Mouse (Mus musculus): Measurements from ENCODE around the gene Cxadr. TPM values are rescaled to one million over a fixed set of nuclear protein-coding genes. Genes with fewer than 3 reads are reported as not detected.

The Cxadr gene
- polyA plus RNA-seq, 1 experiment, result 0.67 TPM

GRCm38 (mm10) chr16:78264442-78265150, 36.7 kb upstream of the Cxadr start:
- no peak overlapping the region for H3ac ChIP-seq (ENCODE audit: control insufficient read depth, insufficient read length)
- peak overlapping the region; percentile 70 for H3K4me2 ChIP-seq (ENCODE audit: low read depth)
- no peaks in the 10 kb centered on the region for H3K79me2 ChIP-seq (ENCODE audit: control insufficient read depth, insufficient read depth)
- no peak for TF ChIP-seq TCF3 (IDR thresholded peaks at IDR 0.05; ENCODE audit: insufficient read length, low read depth)
- no peak for TF ChIP-seq CEBPB (IDR thresholded peaks at IDR 0.05; ENCODE audit: insufficient read depth, poor library complexity, severe bottlenecking)
- TF ChIP-seq MYOD1 (IDR thresholded peaks at IDR 0.05; ENCODE audit: control insufficient read depth in 1 of 3, insufficient read length in 2 of 3, low read depth in 2 of 3), result no peak
- no peak for TF ChIP-seq REST (IDR thresholded peaks at IDR 0.05; ENCODE audit: insufficient read depth, insufficient read length)
- no peak for TF ChIP-seq POLR2A (IDR thresholded peaks at IDR 0.05; ENCODE audit: insufficient read length, low read depth)
- TF ChIP-seq SRF (IDR thresholded peaks at IDR 0.05; ENCODE audit: control insufficient read depth, insufficient read length, low read depth), result no peak
- TF ChIP-seq POLR2AphosphoS2 (IDR thresholded peaks at IDR 0.05; ENCODE audit: insufficient read length, low read depth), result no peak
- no peak for TF ChIP-seq TCF12 (IDR thresholded peaks at IDR 0.05; ENCODE audit: insufficient read depth, poor library complexity, severe bottlenecking)
- TF ChIP-seq USF1 (IDR thresholded peaks at IDR 0.05; ENCODE audit: low read depth), result no peak
- no peak for TF ChIP-seq E2F4 (IDR thresholded peaks at IDR 0.05; ENCODE audit: insufficient read depth)
- TF ChIP-seq MAX (IDR thresholded peaks at IDR 0.05; ENCODE audit: low read depth), result no peak
- TF ChIP-seq MYOG (IDR thresholded peaks at IDR 0.05; ENCODE audit: control insufficient read depth in 1 of 3, insufficient read depth in 1 of 3, insufficient read length in 2 of 3, low read depth in 2 of 3), result no peak
- no peaks in the 10 kb centered on the region for H3K27me3 ChIP-seq (ENCODE audit: control insufficient read depth, insufficient read depth, insufficient read length)
- no peak overlapping the region for H3K4me3 ChIP-seq
- H3K36me3 ChIP-seq (ENCODE audit: control insufficient read depth, insufficient read depth), result no peaks in the 10 kb centered on the region

GRCm38 (mm10) chr16:78265151-78265590, 36.1 kb upstream of the Cxadr start:
- no peaks in the 10 kb centered on the region for H3K27me3 ChIP-seq (ENCODE audit: control insufficient read depth, insufficient read depth, insufficient read length)
- TF ChIP-seq MYOD1 (IDR thresholded peaks at IDR 0.05; ENCODE audit: control insufficient read depth in 1 of 3, insufficient read length in 2 of 3, low read depth in 2 of 3), result no peak
- no peak for TF ChIP-seq E2F4 (IDR thresholded peaks at IDR 0.05; ENCODE audit: insufficient read depth)
- peak; percentile 81 for TF ChIP-seq USF1 (IDR thresholded peaks at IDR 0.05; ENCODE audit: low read depth)
- H3ac ChIP-seq (ENCODE audit: control insufficient read depth, insufficient read length), result no peak overlapping the region
- H3K4me2 ChIP-seq (ENCODE audit: low read depth), result peak overlapping the region; percentile 70
- H3K4me3 ChIP-seq, result no peak overlapping the region
- H3K36me3 ChIP-seq (ENCODE audit: control insufficient read depth, insufficient read depth), result no peaks in the 10 kb centered on the region
- no peaks in the 10 kb centered on the region for H3K79me2 ChIP-seq (ENCODE audit: control insufficient read depth, insufficient read depth)

- Histone ChIP-seq H3K4me2 (ENCODE audit: low read depth) (peak overlapping the region; percentile 70), H3K36me3 (ENCODE audit: control insufficient read depth, insufficient read depth) (no peaks in the 10 kb centered on the region), H3K79me2 (ENCODE audit: control insufficient read depth, insufficient read depth) (no peaks in the 10 kb centered on the region), H3ac (ENCODE audit: control insufficient read depth, insufficient read length) (no peak overlapping the region), H3K4me3 (no peak overlapping the region), H3K27me3 (ENCODE audit: control insufficient read depth, insufficient read depth, insufficient read length) (no peaks in the 10 kb centered on the region)
- no peak for TF ChIP-seq CEBPB (IDR thresholded peaks at IDR 0.05; ENCODE audit: insufficient read depth, poor library complexity, severe bottlenecking)
- TF ChIP-seq MYOG (IDR thresholded peaks at IDR 0.05; ENCODE audit: control insufficient read depth in 1 of 3, insufficient read depth in 1 of 3, insufficient read length in 2 of 3, low read depth in 2 of 3), result no peak
- no peak for TF ChIP-seq POLR2A (IDR thresholded peaks at IDR 0.05; ENCODE audit: insufficient read length, low read depth)
- TF ChIP-seq POLR2AphosphoS2 (IDR thresholded peaks at IDR 0.05; ENCODE audit: insufficient read length, low read depth), result no peak
- no peak for TF ChIP-seq E2F4 (IDR thresholded peaks at IDR 0.05; ENCODE audit: insufficient read depth)
- TF ChIP-seq TCF12 (IDR thresholded peaks at IDR 0.05; ENCODE audit: insufficient read depth, poor library complexity, severe bottlenecking), result no peak
These were observed 35.5 kb upstream of the Cxadr start for GRCm38 (mm10) chr16:78265826-78266225.

- H3K4me3 ChIP-seq, result no peak overlapping the region
- H3K4me2 ChIP-seq (ENCODE audit: low read depth), result no peak overlapping the region
- H3K36me3 ChIP-seq (ENCODE audit: control insufficient read depth, insufficient read depth), result no peaks in the 10 kb centered on the region
- H3ac ChIP-seq (ENCODE audit: control insufficient read depth, insufficient read length), result no peak overlapping the region
- TF ChIP-seq E2F4 (IDR thresholded peaks at IDR 0.05; ENCODE audit: insufficient read depth), result no peak
- no peaks in the 10 kb centered on the region for H3K27me3 ChIP-seq (ENCODE audit: control insufficient read depth, insufficient read depth, insufficient read length)
- no peaks in the 10 kb centered on the region for H3K79me2 ChIP-seq (ENCODE audit: control insufficient read depth, insufficient read depth)
These were observed 33.8 kb upstream of the Cxadr start for GRCm38 (mm10) chr16:78267453-78267852.

DNA sequence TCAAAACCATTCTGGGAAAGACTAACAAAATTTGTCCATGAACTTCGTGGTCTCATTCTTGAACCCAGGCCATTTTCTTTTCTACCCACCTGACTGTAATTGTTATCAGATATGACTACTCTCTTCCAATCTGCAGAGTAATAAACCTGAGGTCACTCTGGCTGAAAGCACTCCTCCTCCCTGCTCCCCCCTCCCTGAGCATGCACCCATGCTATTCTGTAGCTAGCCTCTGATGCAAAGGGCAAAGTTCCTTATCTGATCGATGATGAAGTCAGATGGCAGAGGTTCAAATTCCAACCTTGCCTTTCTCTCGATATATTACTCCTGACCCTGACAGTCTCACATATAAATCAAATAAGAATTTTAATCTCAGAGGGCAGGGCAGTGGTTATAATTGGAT, 33.1 kb upstream of the Cxadr start:
- TF ChIP-seq MAX (IDR thresholded peaks at IDR 0.05; ENCODE audit: low read depth) (no peak), POLR2AphosphoS2 (IDR thresholded peaks at IDR 0.05; ENCODE audit: insufficient read length, low read depth) (no peak), POLR2A (IDR thresholded peaks at IDR 0.05; ENCODE audit: insufficient read length, low read depth) (no peak), USF1 (IDR thresholded peaks at IDR 0.05; ENCODE audit: low read depth) (no peak), TCF12 (IDR thresholded peaks at IDR 0.05; ENCODE audit: insufficient read depth, poor library complexity, severe bottlenecking) (no peak), E2F4 (IDR thresholded peaks at IDR 0.05; ENCODE audit: insufficient read depth) (no peak), REST (IDR thresholded peaks at IDR 0.05; ENCODE audit: insufficient read depth, insufficient read length) (no peak), SRF (IDR thresholded peaks at IDR 0.05; ENCODE audit: control insufficient read depth, insufficient read length, low read depth) (no peak), MYOD1 (IDR thresholded peaks at IDR 0.05; ENCODE audit: control insufficient read depth in 1 of 3, insufficient read length in 2 of 3, low read depth in 2 of 3) (no peak), TCF3 (IDR thresholded peaks at IDR 0.05; ENCODE audit: insufficient read length, low read depth) (no peak), CEBPB (IDR thresholded peaks at IDR 0.05; ENCODE audit: insufficient read depth, poor library complexity, severe bottlenecking) (no peak), MYOG (IDR thresholded peaks at IDR 0.05; ENCODE audit: control insufficient read depth in 1 of 3, insufficient read depth in 1 of 3, insufficient read length in 2 of 3, low read depth in 2 of 3) (no peak)
- H3K36me3 ChIP-seq (ENCODE audit: control insufficient read depth, insufficient read depth), result no peaks in the 10 kb centered on the region
- no peaks in the 10 kb centered on the region for H3K79me2 ChIP-seq (ENCODE audit: control insufficient read depth, insufficient read depth)
- H3K4me2 ChIP-seq (ENCODE audit: low read depth), result no peak overlapping the region
- H3ac ChIP-seq (ENCODE audit: control insufficient read depth, insufficient read length), result no peak overlapping the region
- H3K4me3 ChIP-seq, result no peak overlapping the region
- no peaks in the 10 kb centered on the region for H3K27me3 ChIP-seq (ENCODE audit: control insufficient read depth, insufficient read depth, insufficient read length)
